Mouse (Mus musculus) bone marrow, adult 2 months (tissue): ENCODE data around the gene Anks1b.

Experiments
- CTCF ChIP-seq: fragments of 200-500 bp; IDR thresholded peaks from 2 replicates; pipeline ENCODE4 v1.5.1; 2011; ENCODE audit warnings: low read length, control low read depth; ENCODE audit not compliant: control insufficient read depth, insufficient read depth
- POLR2A ChIP-seq: fragments of 200-500 bp; IDR thresholded peaks from 2 replicates; pipeline ENCODE4 v1.6.1; 2011; ENCODE audit warnings: low read depth, mild to moderate bottlenecking, control low read depth, low read length, borderline replicate concordance; ENCODE audit not compliant: control insufficient read depth

GRCm38 (mm10) chr10:89946636-89947349, 73.5 kb downstream of the Anks1b start:
- no peak for TF ChIP-seq CTCF
- TF ChIP-seq POLR2A = no peak
